Mouse (Mus musculus): ENCODE measurements around the gene Gm38394. TPM values are rescaled to one million over a fixed set of nuclear protein-coding genes. Genes with fewer than 3 reads are reported as not detected.
"Not testable (repeated sequence)": the region's sequence is repeated elsewhere in the genome, so short reads cannot be mapped to it uniquely, and the experiment has no call there.

Gm38394 gene
- total RNA-seq, 2 experiments from 2014 or later = 5.5 to 22.9 TPM

GRCm38 (mm10) chr1:133665713-133666112 lies 4.6 kb upstream of the Gm38394 start:
- ATAC-seq (replicated peaks; ENCODE audit: low FRiP score, poor library complexity, severe bottlenecking) = not testable (repeated sequence)

- no peak for ATAC-seq (replicated peaks; ENCODE audit: low FRiP score, poor library complexity, severe bottlenecking)
Observed at GRCm38 (mm10) chr1:133664203-133664970, 3.3 kb upstream of the Gm38394 start.

- ATAC-seq (replicated peaks; ENCODE audit: low FRiP score, poor library complexity, severe bottlenecking) = no peak
Observed at GRCm38 (mm10) chr1:133663427-133663826, 2.3 kb upstream of the Gm38394 start.

- ATAC-seq (replicated peaks; ENCODE audit: low FRiP score, poor library complexity, severe bottlenecking) = no peak
Observed at GRCm38 (mm10) chr1:133662941-133663340, 1.8 kb upstream of the Gm38394 start.

GRCm38 (mm10) chr1:133660466-133661202 lies 484 bp downstream of the Gm38394 start, which contains the start of gene Zbed6:
Zbed6 (minus strand) TSS chr1:133660885.
- ATAC-seq (replicated peaks; ENCODE audit: low FRiP score, poor library complexity, severe bottlenecking) = peak; percentile 54

GRCm38 (mm10) chr1:133658878-133659277 lies 2.2 kb downstream of the Gm38394 start:
- ATAC-seq (replicated peaks; ENCODE audit: low FRiP score, poor library complexity, severe bottlenecking) = no peak

GRCm38 (mm10) chr1:133656811-133657210 lies 4.3 kb downstream of the Gm38394 start:
- no peak for ATAC-seq (replicated peaks; ENCODE audit: low FRiP score, poor library complexity, severe bottlenecking)

GRCm38 (mm10) chr1:133653033-133653432 lies 8.1 kb downstream of the Gm38394 start:
- no peak for ATAC-seq (replicated peaks; ENCODE audit: low FRiP score, poor library complexity, severe bottlenecking)

- ATAC-seq (replicated peaks; ENCODE audit: low FRiP score, poor library complexity, severe bottlenecking) = no peak
Observed at GRCm38 (mm10) chr1:133650288-133651055, 10.6 kb downstream of the Gm38394 start.

GRCm38 (mm10) chr1:133645652-133646051 lies 15.5 kb downstream of the Gm38394 start:
- ATAC-seq (replicated peaks; ENCODE audit: low FRiP score, poor library complexity, severe bottlenecking) = no peak

- no peak for ATAC-seq (replicated peaks; ENCODE audit: low FRiP score, poor library complexity, severe bottlenecking)
Observed at GRCm38 (mm10) chr1:133641163-133641562, 20.0 kb downstream of the Gm38394 start.

- no peak for ATAC-seq (replicated peaks; ENCODE audit: low FRiP score, poor library complexity, severe bottlenecking)
Observed at GRCm38 (mm10) chr1:133638517-133638916, 22.6 kb downstream of the Gm38394 start.

GRCm38 (mm10) chr1:133632168-133632567 lies 28.9 kb downstream of the Gm38394 start:
- ATAC-seq (replicated peaks; ENCODE audit: low FRiP score, poor library complexity, severe bottlenecking) = no peak

GRCm38 (mm10) chr1:133625052-133625451 lies 36.1 kb downstream of the Gm38394 start:
- ATAC-seq (replicated peaks; ENCODE audit: low FRiP score, poor library complexity, severe bottlenecking) = no peak

- ATAC-seq (replicated peaks; ENCODE audit: low FRiP score, poor library complexity, severe bottlenecking) = peak; percentile 69
Observed at GRCm38 (mm10) chr1:133618311-133618710, 42.8 kb downstream of the Gm38394 start.

- ATAC-seq (replicated peaks; ENCODE audit: low FRiP score, poor library complexity, severe bottlenecking) = no peak
Observed at GRCm38 (mm10) chr1:133617908-133618307, 43.2 kb downstream of the Gm38394 start.

GRCm38 (mm10) chr1:133613817-133614216 lies 47.3 kb downstream of the Gm38394 start:
- ATAC-seq (replicated peaks; ENCODE audit: low FRiP score, poor library complexity, severe bottlenecking) = no peak

- ATAC-seq (replicated peaks; ENCODE audit: low FRiP score, poor library complexity, severe bottlenecking) = no peak
Observed at GRCm38 (mm10) chr1:133611436-133611835, 49.7 kb downstream of the Gm38394 start.

GRCm38 (mm10) chr1:133610601-133611000 lies 50.5 kb downstream of the Gm38394 start:
- peak; percentile 2; the same call in 1 of the 2 replicates for ATAC-seq (replicated peaks; ENCODE audit: low FRiP score, poor library complexity, severe bottlenecking)

GRCm38 (mm10) chr1:133609771-133610502 lies 51.2 kb downstream of the Gm38394 start, which contains the start of gene Snrpe:
Snrpe (minus strand) TSS chr1:133610291.
- peak; percentile 99 for ATAC-seq (replicated peaks; ENCODE audit: low FRiP score, poor library complexity, severe bottlenecking)
